9 mouse cellular contexts compared by ENCODE assay signal in genomic region chr11:109343991-109344599, GRCm38 (mm10). TPM values are rescaled to one million over a fixed set of nuclear protein-coding genes. Genes with fewer than 3 reads are reported as not detected.
DNase-seq lines count a peak whose midpoint lies in the region; ATAC-seq lines count a peak whose summit lies in the region.
"Had no signal": no experiment of that assay in that cellular context is flagged by ENCODE, and none has a peak within 500 bp of the region (broad histone marks: within the 10 kb centered on the region; RNA-seq: fewer than 3 reads in every experiment).

No protein-coding gene starts in this region.

- 33% methylated on average over 10 of the region's 10 CpGs for WGBS in forebrain, embryonic 16.5 days
- WGBS in forebrain, embryonic 12.5 days = 31% methylated on average over 10 of the region's 10 CpGs

- H3K4me3 ChIP-seq in forebrain, embryonic 16.5 days (replicated peaks; ENCODE audit: low read length) = no peak overlapping the region
- H3K4me3 ChIP-seq in forebrain, embryonic 12.5 days (replicated peaks) = no peak overlapping the region

- no peak overlapping the region for H3K9ac ChIP-seq in forebrain, embryonic 16.5 days (replicated peaks; ENCODE audit: low read depth, low read length)
- no peak overlapping the region for H3K9ac ChIP-seq in forebrain, embryonic 12.5 days

- H3K27me3 ChIP-seq in forebrain, embryonic 16.5 days (replicated peaks; ENCODE audit: control insufficient read depth, insufficient read depth, low read length) = no peaks in the 10 kb centered on the region
- no peaks in the 10 kb centered on the region for H3K27me3 ChIP-seq in forebrain, embryonic 12.5 days

- no peak overlapping the region for H3K27ac ChIP-seq in forebrain, embryonic 16.5 days (ENCODE audit: low read length)
- no peak overlapping the region for H3K27ac ChIP-seq in forebrain, embryonic 12.5 days

- H3K4me1 ChIP-seq in forebrain, embryonic 16.5 days (replicated peaks; ENCODE audit: control insufficient read depth, insufficient read depth, low read length) = peaks cover 9% of the 10 kb centered on the region
- H3K4me1 ChIP-seq in forebrain, embryonic 12.5 days = peaks cover 15% of the 10 kb centered on the region

- no peaks in the 10 kb centered on the region for H3K36me3 ChIP-seq in forebrain, embryonic 16.5 days (ENCODE audit: control insufficient read depth, insufficient read depth)
- no peaks in the 10 kb centered on the region for H3K36me3 ChIP-seq in forebrain, embryonic 12.5 days (replicated peaks)
- H3K36me3 ChIP-seq: G1E had no signal

- DNase-seq in embryo, embryonic 10 days (ENCODE audit: low spot score) = peak; percentile 43
- no peak for DNase-seq in embryo, embryonic 11 days
- peak; percentile 57 to 62 for DNase-seq in B cell, adult 2 months
- DNase-seq in cerebellum, postnatal 10 days = peak; percentile 72 to 78
- DNase-seq in induced T-regulatory cell, adult 2 months (ENCODE audit: low read depth) = peak; percentile 39
- DNase-seq in lung, postnatal 10 days = peak; percentile 85

- no peaks in the 10 kb centered on the region for H3K9me3 ChIP-seq in forebrain, embryonic 16.5 days (ENCODE audit: control insufficient read depth, low read length)
- no peaks in the 10 kb centered on the region for H3K9me3 ChIP-seq in forebrain, embryonic 12.5 days
- H3K9me3 ChIP-seq: G1E had no signal

- no peak overlapping the region for H3K4me2 ChIP-seq in forebrain, embryonic 16.5 days (ENCODE audit: low read length)
- H3K4me2 ChIP-seq in forebrain, embryonic 12.5 days = no peak overlapping the region

- ATAC-seq in forebrain, embryonic 16.5 days = no peak
- ATAC-seq in forebrain, embryonic 12.5 days (ENCODE audit: low FRiP score) = no peak

RNA-seq across cellular contexts. Expression of gene Gna13, which starts 18.5 kb away (rescaled TPM):
- polyA plus RNA-seq in forebrain, embryonic 16.5 days (2015; fragmentation: Nextera tagmentation; extraction: Ambion mirVana) = 16.1 and 17.1 TPM in 2 replicates
- 20.7 and 20.9 TPM in 2 replicates for polyA plus RNA-seq in forebrain, embryonic 12.5 days (2016; fragmentation: Nextera tagmentation; extraction: Ambion mirVana)

RNA-seq across cellular contexts. Expression of gene Rgs9, which starts 46.2 kb away (rescaled TPM):
- polyA plus RNA-seq in forebrain, embryonic 16.5 days (2015; fragmentation: Nextera tagmentation; extraction: Ambion mirVana) = 8.0 and 9.7 TPM in 2 replicates
- 2.1 and 3.0 TPM in 2 replicates for polyA plus RNA-seq in forebrain, embryonic 12.5 days (2016; fragmentation: Nextera tagmentation; extraction: Ambion mirVana)
- polyA plus RNA-seq: G1E had no signal
